Mouse (Mus musculus) E14TG2a.4 (cell line): ENCODE data around the gene Hyal3.
A peak's percentile ranks its signal among the peaks of the same experiment; 100 is the strongest.

Experiments
- H3K27me3 ChIP-seq: 2 replicates; pipeline ENCODE4 v1.6.1; 2014; ENCODE audit warnings: low read length, control low read depth; ENCODE audit not compliant: insufficient read depth
- H3K36me3 ChIP-seq: 2 replicates; pipeline ENCODE4 v1.6.1; 2014; ENCODE audit warnings: low read length, control low read depth; ENCODE audit not compliant: insufficient read depth
- H3K4me1 ChIP-seq: replicated peaks from 2 replicates; pipeline ENCODE4 v1.6.1; 2014; ENCODE audit warnings: low read depth, low read length, control low read depth
- H3K4me3 ChIP-seq: replicated peaks from 2 replicates; pipeline ENCODE4 v1.5.1; 2014; ENCODE audit warnings: mild to moderate bottlenecking, low read length
- H3K9me3 ChIP-seq: 2 replicates; pipeline ENCODE4 v1.6.1; 2014; ENCODE audit warnings: low read length, control low read depth
- CTCF ChIP-seq: conservative IDR thresholded peaks from 2 replicates; pipeline ENCODE4 v1.5.1; 2014; ENCODE audit warnings: low read length
- NANOG ChIP-seq: IDR thresholded peaks from 2 replicates; pipeline ENCODE4 v1.6.1; 2014; ENCODE audit warnings: borderline replicate concordance, low read length, mixed read lengths
- POU5F1 ChIP-seq: IDR thresholded peaks from 2 replicates; pipeline ENCODE4 v1.6.1; 2014; ENCODE audit warnings: low read length, borderline replicate concordance

Hyal3 gene

GRCm38 (mm10) chr9:107566041-107566709, 14.4 kb upstream of the Hyal3 start:
- H3K36me3 ChIP-seq = peaks cover 33% of the 10 kb centered on the region
- H3K27me3 ChIP-seq = peaks cover 27% of the 10 kb centered on the region
- peaks cover 78% of the 10 kb centered on the region for H3K4me1 ChIP-seq
- TF ChIP-seq NANOG (no peak), POU5F1 (no peak), CTCF (peak; percentile 91)
- no peak overlapping the region for H3K4me3 ChIP-seq
- H3K9me3 ChIP-seq = no peaks in the 10 kb centered on the region

DNA sequence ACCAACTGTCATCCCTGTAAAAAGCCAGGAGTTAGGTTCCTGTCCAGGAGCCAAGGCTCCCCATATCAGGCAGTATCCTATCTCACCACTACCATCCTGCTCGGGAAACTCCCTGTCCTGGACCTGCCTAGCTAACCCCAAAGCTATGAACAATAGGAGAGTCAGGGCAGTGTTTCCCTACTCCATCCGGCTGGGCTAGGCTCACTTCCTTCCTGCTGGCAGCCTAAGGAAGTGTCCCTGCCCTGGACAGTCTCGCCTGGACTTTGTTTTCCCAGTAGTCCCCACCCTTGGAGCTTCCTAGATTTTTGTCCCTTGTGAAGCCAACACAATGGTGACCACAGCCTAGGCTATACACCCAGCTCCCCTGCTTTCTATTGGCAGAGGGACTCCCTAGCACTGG, 13.8 kb upstream of the Hyal3 start:
- TF ChIP-seq CTCF (no peak), NANOG (no peak), POU5F1 (no peak)

GRCm38 (mm10) chr9:107567702-107568319, 12.8 kb upstream of the Hyal3 start, which contains the start of gene Hyal2:
TSS of gene Hyal2 (plus strand) at chr9:107567945.
- Histone ChIP-seq H3K9me3 (no peaks in the 10 kb centered on the region), H3K4me3 (peak within 1 kb of the TSS; percentile 89), H3K4me1 (peaks cover 76% of the 10 kb centered on the region), H3K27me3 (peaks cover 28% of the 10 kb centered on the region), H3K36me3 (peaks cover 37% of the 10 kb centered on the region)
- no peak for TF ChIP-seq CTCF

More for the DNA sequence above, 13.8 kb upstream of the Hyal3 start:
- no peaks in the 10 kb centered on the region for H3K9me3 ChIP-seq
- peaks cover 80% of the 10 kb centered on the region for H3K4me1 ChIP-seq
- H3K27me3 ChIP-seq = peaks cover 28% of the 10 kb centered on the region
- H3K36me3 ChIP-seq = peaks cover 33% of the 10 kb centered on the region
- H3K4me3 ChIP-seq = no peak overlapping the region

GRCm38 (mm10) chr9:107568331-107569261, 12.0 kb upstream of the Hyal3 start:
- H3K4me3 ChIP-seq = peak overlapping the region; percentile 89

DNA sequence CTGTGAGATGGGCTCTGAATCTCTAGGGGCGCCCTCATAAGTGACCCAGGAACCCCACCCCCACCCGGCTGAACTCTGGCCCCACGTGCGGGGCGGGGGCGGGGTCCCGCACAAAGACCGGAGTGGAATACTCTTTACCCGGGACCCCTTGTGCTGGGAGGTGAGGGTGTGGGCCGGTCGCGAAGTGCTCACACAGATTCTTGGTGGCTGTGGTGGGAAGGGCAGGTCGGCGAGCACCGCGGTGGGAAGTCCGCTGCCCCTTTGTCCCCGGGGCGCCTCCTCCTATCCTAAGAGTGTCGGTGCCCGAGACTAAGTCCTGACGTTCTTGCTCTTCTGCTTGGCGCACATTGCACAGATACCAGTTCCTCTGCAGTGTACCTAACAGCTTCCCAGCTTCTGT, 11.3 kb upstream of the Hyal3 start:
- Histone ChIP-seq H3K36me3 (peaks cover 40% of the 10 kb centered on the region), H3K4me1 (peaks cover 65% of the 10 kb centered on the region), H3K27me3 (peaks cover 28% of the 10 kb centered on the region), H3K9me3 (no peaks in the 10 kb centered on the region), H3K4me3 (peak overlapping the region; percentile 89)
- TF ChIP-seq NANOG = no peak
- TF ChIP-seq CTCF = no peak
- no peak for TF ChIP-seq POU5F1

More at GRCm38 (mm10) chr9:107568331-107569261, 12.0 kb upstream of the Hyal3 start:
- no peak for TF ChIP-seq POU5F1
- TF ChIP-seq CTCF = no peak
- TF ChIP-seq NANOG = no peak
- Histone ChIP-seq H3K9me3 (no peaks in the 10 kb centered on the region), H3K27me3 (peaks cover 28% of the 10 kb centered on the region), H3K36me3 (peaks cover 43% of the 10 kb centered on the region), H3K4me1 (peaks cover 72% of the 10 kb centered on the region)

- peaks cover 33% of the 10 kb centered on the region for H3K36me3 ChIP-seq
- no peaks in the 10 kb centered on the region for H3K9me3 ChIP-seq
- H3K4me3 ChIP-seq = peak overlapping the region; percentile 89
- peaks cover 28% of the 10 kb centered on the region for H3K27me3 ChIP-seq
- TF ChIP-seq NANOG (no peak), CTCF (no peak), POU5F1 (no peak)
- peaks cover 65% of the 10 kb centered on the region for H3K4me1 ChIP-seq
These were observed 10.6 kb upstream of the Hyal3 start for GRCm38 (mm10) chr9:107570016-107570415.

- H3K36me3 ChIP-seq = peaks cover 27% of the 10 kb centered on the region
- H3K9me3 ChIP-seq = no peaks in the 10 kb centered on the region
- TF ChIP-seq POU5F1 (no peak), NANOG (no peak), CTCF (no peak)
- peaks cover 65% of the 10 kb centered on the region for H3K4me1 ChIP-seq
- H3K4me3 ChIP-seq = peak overlapping the region; percentile 89
- H3K27me3 ChIP-seq = peaks cover 28% of the 10 kb centered on the region
These were observed 9.8 kb upstream of the Hyal3 start for GRCm38 (mm10) chr9:107570845-107571244.
